In genomic region chr13:107094976-107095716, GRCm38 (mm10) we compare ENCODE assay signal across 8 mouse cellular contexts.
DNase-seq lines count a peak whose midpoint lies in the region; ATAC-seq and TF ChIP-seq lines count a peak whose summit lies in the region.

No protein-coding gene starts in this region.

- H3K9me3 ChIP-seq in heart, embryonic 12.5 days (replicated peaks): 0 out of 2 replicates have a peak, but pooled peaks cover 1% of the 10 kb centered on the region
- no peaks in the 10 kb centered on the region for H3K9me3 ChIP-seq in embryonic facial prominence, embryonic 13.5 days
- H3K9me3 ChIP-seq in limb, embryonic 15.5 days: no peaks in the 10 kb centered on the region
- H3K9me3 ChIP-seq in forebrain, embryonic 14.5 days (replicated peaks; ENCODE audit: control insufficient read depth, low read length): no peaks in the 10 kb centered on the region

- no peak for TF ChIP-seq POLR2A in thymus, adult 2 months (IDR thresholded peaks at IDR 0.05; ENCODE audit: control insufficient read depth, extremely low read depth, insufficient read depth, low read length, poor library complexity)

- H3K4me2 ChIP-seq in heart, embryonic 12.5 days: peak overlapping the region; percentile 40
- H3K4me2 ChIP-seq in embryonic facial prominence, embryonic 13.5 days: no peak overlapping the region
- peak overlapping the region; percentile 17; the same call in 1 of the 2 replicates for H3K4me2 ChIP-seq in limb, embryonic 15.5 days
- no peak overlapping the region for H3K4me2 ChIP-seq in forebrain, embryonic 14.5 days (ENCODE audit: low read length)

- no peak for DNase-seq in heart, adult 11 months
- peak; percentile 63 for DNase-seq in thymus, adult 2 months
- DNase-seq in forebrain, embryonic 14.5 days (ENCODE audit: low spot score): no peak
- no peak for DNase-seq in kidney, postnatal 36 days
- no peak for DNase-seq in ovary, adult 18-20 months (ENCODE audit: low spot score)

- TF ChIP-seq CTCF in thymus, adult 2 months (IDR thresholded peaks at IDR 0.05; ENCODE audit: borderline replicate concordance, control insufficient read depth, extremely low read depth, insufficient read depth, low read length, poor library complexity): no peak

- no peak overlapping the region for H3K9ac ChIP-seq in heart, embryonic 12.5 days
- no peak overlapping the region for H3K9ac ChIP-seq in embryonic facial prominence, embryonic 13.5 days
- H3K9ac ChIP-seq in limb, embryonic 15.5 days: no peak overlapping the region
- no peak overlapping the region for H3K9ac ChIP-seq in forebrain, embryonic 14.5 days (ENCODE audit: low read length)

- H3K27me3 ChIP-seq in heart, embryonic 12.5 days (replicated peaks): no peaks in the 10 kb centered on the region
- no peaks in the 10 kb centered on the region for H3K27me3 ChIP-seq in embryonic facial prominence, embryonic 13.5 days
- H3K27me3 ChIP-seq in limb, embryonic 15.5 days: no peaks in the 10 kb centered on the region
- no peaks in the 10 kb centered on the region for H3K27me3 ChIP-seq in thymus, adult 2 months (ENCODE audit: control insufficient read depth, insufficient read depth, low read length)
- H3K27me3 ChIP-seq in forebrain, embryonic 14.5 days (replicated peaks; ENCODE audit: control insufficient read depth, insufficient read depth, low read length): no peaks in the 10 kb centered on the region

- peaks cover 41% of the 10 kb centered on the region for H3K4me1 ChIP-seq in heart, embryonic 12.5 days (replicated peaks)
- H3K4me1 ChIP-seq in embryonic facial prominence, embryonic 13.5 days: peaks cover 17% of the 10 kb centered on the region
- peaks cover 10% of the 10 kb centered on the region; the same call in 1 of the 2 replicates for H3K4me1 ChIP-seq in limb, embryonic 15.5 days
- H3K4me1 ChIP-seq in thymus, adult 2 months (replicated peaks; ENCODE audit: control insufficient read depth, insufficient read depth, low read length): peaks cover 24% of the 10 kb centered on the region
- H3K4me1 ChIP-seq in forebrain, embryonic 14.5 days (ENCODE audit: control insufficient read depth, insufficient read depth, low read length): no peaks in the 10 kb centered on the region

- peak; percentile 51; the same call in 1 of the 2 replicates for ATAC-seq in heart, embryonic 12.5 days (ENCODE audit: insufficient number of reproducible peaks, low FRiP score)
- no peak for ATAC-seq in embryonic facial prominence, embryonic 13.5 days (ENCODE audit: insufficient number of reproducible peaks, insufficient read depth, low FRiP score, low TSS enrichment, low read depth)
- peak; percentile 65; the same call in 1 of the 2 replicates for ATAC-seq in limb, embryonic 15.5 days (ENCODE audit: insufficient number of reproducible peaks, low FRiP score, low TSS enrichment, low read depth)
- ATAC-seq in forebrain, embryonic 14.5 days: no peak

- no peaks in the 10 kb centered on the region for H3K36me3 ChIP-seq in heart, embryonic 12.5 days
- no peaks in the 10 kb centered on the region for H3K36me3 ChIP-seq in embryonic facial prominence, embryonic 13.5 days
- H3K36me3 ChIP-seq in limb, embryonic 15.5 days: no peaks in the 10 kb centered on the region
- H3K36me3 ChIP-seq in thymus, adult 2 months (ENCODE audit: control insufficient read depth, insufficient read depth, low read length): no peaks in the 10 kb centered on the region
- H3K36me3 ChIP-seq in forebrain, embryonic 14.5 days (ENCODE audit: control insufficient read depth, insufficient read depth, low read length): no peaks in the 10 kb centered on the region

- WGBS in heart, embryonic 12.5 days: 45% methylated on average over 11 of the region's 11 CpGs
- 60% methylated on average over 11 of the region's 11 CpGs for WGBS in embryonic facial prominence, embryonic 13.5 days
- WGBS in limb, embryonic 15.5 days: 43% methylated on average over 11 of the region's 11 CpGs
- 4% methylated on average over 11 of the region's 11 CpGs for WGBS in thymus, adult 2 months
- 79% methylated on average over 11 of the region's 11 CpGs for WGBS in forebrain, embryonic 14.5 days

- H3K4me3 ChIP-seq in heart, embryonic 12.5 days: no peak overlapping the region
- no peak overlapping the region for H3K4me3 ChIP-seq in embryonic facial prominence, embryonic 13.5 days
- no peak overlapping the region for H3K4me3 ChIP-seq in limb, embryonic 15.5 days
- H3K4me3 ChIP-seq in thymus, adult 2 months (ENCODE audit: control insufficient read depth, insufficient read depth, low read length): no peak overlapping the region
- H3K4me3 ChIP-seq in forebrain, embryonic 14.5 days (ENCODE audit: low read depth, low read length): no peak overlapping the region

- H3K27ac ChIP-seq in heart, embryonic 12.5 days (ENCODE audit: poor library complexity, severe bottlenecking): peak overlapping the region; percentile 84
- peak overlapping the region; percentile 48 for H3K27ac ChIP-seq in embryonic facial prominence, embryonic 13.5 days
- peak overlapping the region; percentile 54; the same call in 1 of the 2 replicates for H3K27ac ChIP-seq in limb, embryonic 15.5 days
- peak overlapping the region; percentile 96 for H3K27ac ChIP-seq in thymus, adult 2 months (ENCODE audit: control insufficient read depth, insufficient read depth, low read length)
- H3K27ac ChIP-seq in forebrain, embryonic 14.5 days (ENCODE audit: low read depth, low read length): no peak overlapping the region

Comparison
In these comparisons a context has a peak if more than half of its experiments do, and no peak if none do; other contexts are left out.
1. ATAC-seq: peak in heart, embryonic 12.5 days (single experiment) and limb, embryonic 15.5 days (single experiment); none in embryonic facial prominence, embryonic 13.5 days (single experiment) and forebrain, embryonic 14.5 days (single experiment).
2. H3K4me2 ChIP-seq: peak in heart, embryonic 12.5 days (single experiment) and limb, embryonic 15.5 days (single experiment); none in embryonic facial prominence, embryonic 13.5 days (single experiment) and forebrain, embryonic 14.5 days (single experiment).